Mouse (Mus musculus) mesoderm, embryonic 11.5 days (tissue): ENCODE measurements around the gene Syt1.

ENCODE experiments used
- DNase-seq: peaks from one replicate; pipeline ENCODE4 v3.0.0-alpha.2; 2012; ENCODE audit warnings: low read depth, low spot score

Gene Syt1

DNA sequence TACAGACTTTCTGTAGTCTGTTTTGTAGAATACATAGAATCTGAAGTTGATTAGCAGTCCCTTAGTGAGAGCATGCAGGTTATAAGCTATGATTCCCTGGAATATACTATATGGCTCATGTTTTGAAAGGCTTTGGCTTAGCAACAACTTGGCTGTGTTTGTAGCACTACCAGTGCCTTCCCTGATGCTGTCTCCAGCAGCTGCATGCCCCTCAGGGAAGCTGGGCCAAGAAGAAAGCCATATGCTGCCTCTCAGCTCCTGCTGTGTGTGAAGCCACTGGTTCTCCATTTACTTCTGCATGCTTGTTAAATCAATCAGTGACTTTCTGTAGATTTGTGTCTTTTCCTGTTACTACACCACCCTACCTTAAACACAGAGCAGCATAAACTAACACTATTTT is 245.2 kb downstream of the Syt1 start:
- no peak for DNase-seq

DNA sequence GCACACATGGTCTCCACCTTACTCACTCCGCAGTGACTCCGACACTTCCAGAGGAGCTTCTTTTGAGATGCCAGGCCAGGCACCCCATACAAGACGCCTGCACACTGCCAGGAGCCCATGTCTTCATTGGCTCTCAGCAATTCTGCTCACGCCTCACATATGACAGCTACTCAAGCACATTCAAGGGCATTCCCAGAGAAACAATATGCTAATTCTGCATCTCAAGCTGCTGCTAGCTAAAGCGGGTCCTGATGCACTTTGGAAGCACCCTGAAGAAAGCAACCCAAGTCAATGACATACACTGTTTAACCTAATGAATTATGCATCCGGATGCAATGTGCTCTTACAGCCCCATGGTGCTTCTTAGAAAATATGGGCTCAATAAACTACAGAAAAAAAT is 247.1 kb downstream of the Syt1 start:
- DNase-seq = no peak

DNA sequence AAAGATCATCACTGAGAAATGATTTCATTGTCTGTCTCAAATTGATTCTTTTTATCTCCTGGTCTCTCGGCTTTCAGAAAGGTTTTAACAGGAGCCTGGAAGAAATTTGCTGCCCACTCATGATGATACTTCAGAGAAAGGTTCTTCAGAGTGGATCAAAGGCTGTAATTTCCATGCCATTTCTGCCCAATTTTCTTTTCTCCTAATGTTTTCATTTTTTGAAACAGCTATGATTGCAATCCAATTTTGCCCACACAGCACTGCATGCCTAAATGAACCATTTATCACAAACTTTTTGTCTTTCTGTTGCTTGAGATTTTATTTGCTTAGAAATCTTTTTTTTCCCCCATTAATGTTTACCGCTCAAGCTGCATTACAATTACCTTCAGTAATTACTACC is 257.5 kb downstream of the Syt1 start:
- no peak for DNase-seq

DNA sequence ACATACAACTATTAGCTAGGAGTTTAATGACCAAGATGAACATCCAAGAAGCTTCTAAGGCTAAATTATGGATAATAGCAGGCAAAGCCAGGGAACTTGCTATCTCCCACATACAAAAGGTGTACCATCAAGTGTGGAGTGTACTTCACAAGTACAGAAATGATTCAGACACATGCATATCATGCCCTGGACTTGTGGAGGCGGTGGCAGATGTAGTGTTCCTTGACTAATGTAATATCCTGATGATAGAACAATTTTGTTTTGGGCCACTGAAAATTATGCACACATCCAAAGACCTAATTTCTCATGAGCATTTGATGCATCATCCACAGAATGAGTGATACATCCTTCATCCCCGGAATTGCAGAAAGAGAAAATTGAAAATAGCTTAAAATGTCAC is 267.0 kb downstream of the Syt1 start:
- no peak for DNase-seq

DNA sequence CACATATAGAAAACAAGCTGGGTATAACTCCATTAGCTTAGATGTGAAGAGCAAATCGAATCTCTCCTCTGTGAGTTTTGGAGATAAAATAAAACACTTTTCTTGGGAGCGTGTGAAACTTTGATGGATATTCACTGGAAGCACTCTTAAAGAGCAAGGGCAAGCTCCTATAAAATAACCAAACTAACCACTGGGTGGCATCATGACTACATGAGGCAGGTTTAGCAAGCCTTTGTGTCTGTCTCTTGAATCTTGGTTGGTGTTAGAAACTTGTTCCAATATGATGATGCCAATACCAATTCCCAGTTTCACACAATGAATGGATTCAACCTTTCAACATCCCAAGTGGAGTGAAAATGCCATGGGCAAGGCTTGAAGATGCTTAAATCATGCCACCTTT is 276.8 kb downstream of the Syt1 start:
- peak; percentile 48 for DNase-seq

DNA sequence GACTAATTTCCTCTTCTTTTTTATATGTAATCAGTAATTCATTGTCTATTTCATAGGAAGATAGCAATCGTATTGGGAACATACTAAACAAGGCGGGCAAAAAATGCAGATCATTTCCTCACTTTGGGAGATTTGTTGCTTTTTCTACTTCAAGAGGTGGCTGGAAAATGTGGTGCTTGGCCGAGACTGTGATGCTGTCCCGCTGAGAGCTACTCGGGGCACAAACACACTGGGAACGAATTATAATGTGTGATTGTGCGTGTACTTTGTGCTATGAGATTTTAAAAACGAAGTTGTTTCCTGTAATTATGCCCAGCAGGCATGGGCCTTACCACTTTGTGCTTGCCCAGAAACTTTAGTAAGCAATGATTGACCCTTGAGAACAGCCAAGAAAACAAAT is 281.8 kb downstream of the Syt1 start:
- DNase-seq = no peak

DNA sequence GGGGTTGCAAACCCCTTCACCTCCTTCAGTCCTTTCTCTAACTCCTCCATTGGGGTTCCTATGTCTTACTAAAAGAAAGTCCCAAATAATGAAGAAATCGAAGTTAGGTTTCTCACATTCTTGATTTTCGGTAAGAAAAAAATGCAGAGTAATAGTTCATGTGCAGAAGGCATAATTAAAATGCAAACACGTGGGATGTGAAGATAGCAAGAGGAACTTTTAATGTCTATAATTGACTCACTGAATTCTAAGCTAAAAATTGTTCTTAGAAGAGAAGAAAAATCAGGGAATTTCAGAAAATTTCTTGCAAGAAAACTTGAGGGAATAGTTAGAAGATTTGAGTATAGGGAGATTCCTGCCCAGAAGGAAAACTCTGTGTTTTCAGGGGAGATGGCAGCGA is 284.4 kb downstream of the Syt1 start:
- no peak for DNase-seq

DNA sequence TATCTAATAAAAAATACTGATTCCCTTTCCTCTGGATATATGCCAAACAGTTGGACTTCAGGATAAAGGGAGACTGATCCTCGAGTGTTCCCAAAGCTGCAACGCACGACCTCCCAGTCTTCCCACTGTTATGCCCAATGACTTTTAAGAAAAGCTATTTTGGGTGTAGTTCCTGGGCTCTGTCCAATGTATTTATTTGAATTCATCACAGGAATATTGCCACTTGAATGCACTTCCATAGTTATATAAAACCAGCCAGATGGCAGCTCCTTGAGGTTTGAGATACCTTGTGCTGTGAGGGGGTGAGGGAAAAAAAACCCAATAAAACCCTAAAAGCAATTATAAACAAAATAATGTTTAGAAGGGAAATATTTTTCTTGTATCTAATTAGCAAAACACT is 285.9 kb downstream of the Syt1 start:
- DNase-seq = no peak

DNA sequence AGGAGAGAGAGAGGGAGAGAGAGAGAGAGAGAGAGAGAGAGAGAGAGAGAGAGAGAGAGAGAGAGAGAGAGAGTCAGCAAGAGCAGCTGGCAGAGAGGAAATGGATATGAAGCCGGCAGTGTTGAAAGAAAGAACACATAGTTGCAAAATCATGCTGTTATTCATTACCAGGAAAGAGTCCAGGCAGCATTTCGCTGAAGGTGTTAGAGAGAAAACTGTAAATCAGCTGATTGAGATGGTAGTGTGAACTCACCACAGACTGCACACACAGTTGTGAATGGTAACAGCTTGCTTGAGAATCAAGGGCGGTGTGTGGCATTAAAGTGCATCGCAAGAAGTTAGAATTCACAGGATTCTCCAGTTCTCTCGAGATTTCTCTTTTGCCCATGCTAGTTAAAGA is 300.3 kb downstream of the Syt1 start:
- no peak for DNase-seq

DNA sequence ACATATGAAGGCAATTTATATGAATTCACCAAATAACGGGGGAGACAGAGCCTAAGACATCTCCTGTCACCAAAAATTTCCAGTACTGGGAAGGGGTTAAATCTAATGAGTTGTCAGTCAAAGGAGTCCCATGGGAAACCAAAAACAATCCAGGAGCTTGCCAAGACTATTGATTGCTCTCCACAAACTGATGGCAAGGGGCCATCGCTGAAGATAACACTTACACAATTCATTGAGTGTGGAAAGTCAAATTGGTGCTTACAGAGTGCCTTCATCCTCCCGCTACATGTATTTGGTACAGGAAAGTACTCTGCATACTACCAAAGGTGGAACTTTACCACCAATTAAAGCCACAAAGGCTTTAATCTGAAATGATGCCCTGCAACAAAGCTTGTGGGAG is 305.1 kb downstream of the Syt1 start:
- DNase-seq = no peak

DNA sequence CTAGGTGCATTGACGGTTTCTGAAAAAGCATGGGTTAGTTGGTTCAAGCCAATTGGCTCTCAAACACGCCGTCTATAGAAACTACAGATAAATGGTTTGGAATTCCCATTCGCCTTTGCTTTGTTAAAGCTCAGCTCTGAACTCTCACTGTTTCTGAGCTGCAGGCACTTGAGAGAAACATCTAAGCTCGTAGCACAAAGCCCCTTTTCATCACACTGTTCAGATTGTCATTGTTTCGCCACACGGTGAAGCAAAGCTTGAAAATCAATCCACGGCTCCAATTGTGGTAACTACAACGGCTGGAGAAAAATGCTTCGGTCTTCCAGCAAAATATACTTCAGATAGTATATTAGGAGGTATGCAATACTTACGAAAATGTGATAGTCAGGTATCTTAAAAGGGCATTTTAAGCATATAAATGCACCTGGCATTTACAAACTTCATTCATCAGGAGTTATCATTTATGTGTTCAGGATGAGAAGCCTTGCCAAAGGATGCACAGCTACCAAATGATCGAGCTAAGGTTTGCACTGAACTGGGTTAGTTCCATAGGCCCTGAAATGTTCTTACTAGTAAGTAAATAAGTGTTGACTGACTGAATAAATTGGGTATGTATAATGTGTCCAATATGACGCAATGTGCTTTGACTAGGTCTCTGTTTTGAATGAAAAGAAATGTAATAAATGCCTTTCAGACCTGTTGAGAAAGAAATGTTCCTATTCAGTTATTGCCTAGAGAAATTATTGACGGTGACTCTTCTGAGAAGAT is 309.2 kb downstream of the Syt1 start:
- peak; percentile 46 for DNase-seq

DNA sequence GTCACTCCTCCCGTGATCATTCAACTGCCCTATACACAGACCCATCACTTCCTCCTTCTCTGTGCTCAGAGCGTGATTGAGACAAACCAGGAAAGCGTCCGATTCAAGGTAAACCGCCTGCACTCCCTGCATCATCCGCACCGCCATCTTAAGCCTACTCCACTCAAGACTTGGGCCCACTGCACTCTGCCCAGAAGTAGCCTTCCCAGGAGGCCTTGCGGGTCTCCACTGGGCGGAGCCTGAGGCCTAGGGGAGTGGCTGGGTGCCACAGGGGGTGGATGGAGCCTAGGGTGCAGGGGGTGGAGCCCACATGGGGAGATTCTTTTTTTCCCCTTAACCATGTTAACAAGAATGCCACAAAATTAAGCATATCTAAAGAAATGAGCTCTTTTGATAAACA is 310.8 kb downstream of the Syt1 start, which contains the start of gene Gm5136:
TSS of gene Gm5136 (minus strand) at position 215 of the 400 bp plus-strand sequence.
- DNase-seq = no peak

DNA sequence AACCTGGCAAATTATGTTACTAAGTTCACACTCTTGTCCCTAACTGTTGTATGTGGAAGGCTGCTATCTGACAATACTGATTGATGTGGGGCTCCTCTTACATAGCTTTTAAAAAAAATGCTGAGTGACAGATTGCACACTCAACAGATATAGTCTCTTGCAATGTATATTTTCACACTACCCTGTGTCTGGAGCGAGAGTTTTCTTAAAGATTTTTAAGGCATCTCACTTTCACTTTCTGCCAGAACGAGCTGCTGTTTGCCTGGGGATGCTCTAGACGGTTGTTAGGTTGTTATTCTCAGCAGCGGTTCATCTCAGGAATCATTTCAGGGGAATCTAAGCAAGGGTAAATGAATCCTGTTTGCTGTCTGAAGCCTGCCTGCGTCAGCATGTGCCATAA is 313.7 kb downstream of the Syt1 start:
- DNase-seq = no peak

DNA sequence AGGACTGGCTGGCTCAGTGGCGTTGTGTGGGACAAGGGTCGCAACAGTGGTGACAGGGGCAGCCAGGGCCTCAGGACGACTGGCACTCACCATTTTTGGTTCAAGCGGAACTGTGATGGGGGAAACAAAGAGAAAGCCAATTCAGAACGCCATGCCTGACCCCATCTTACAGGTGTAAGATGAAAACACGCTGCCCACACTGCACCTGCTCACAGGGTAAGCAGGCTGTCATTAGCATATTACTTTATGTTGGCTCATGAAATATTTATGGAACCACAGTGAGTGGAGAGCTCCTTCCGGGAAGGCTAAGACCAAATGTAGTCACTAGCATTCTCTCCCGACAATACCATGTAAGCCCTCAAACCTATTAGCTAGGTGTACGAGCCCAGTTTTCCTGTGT is 319.8 kb downstream of the Syt1 start:
- no peak for DNase-seq

DNA sequence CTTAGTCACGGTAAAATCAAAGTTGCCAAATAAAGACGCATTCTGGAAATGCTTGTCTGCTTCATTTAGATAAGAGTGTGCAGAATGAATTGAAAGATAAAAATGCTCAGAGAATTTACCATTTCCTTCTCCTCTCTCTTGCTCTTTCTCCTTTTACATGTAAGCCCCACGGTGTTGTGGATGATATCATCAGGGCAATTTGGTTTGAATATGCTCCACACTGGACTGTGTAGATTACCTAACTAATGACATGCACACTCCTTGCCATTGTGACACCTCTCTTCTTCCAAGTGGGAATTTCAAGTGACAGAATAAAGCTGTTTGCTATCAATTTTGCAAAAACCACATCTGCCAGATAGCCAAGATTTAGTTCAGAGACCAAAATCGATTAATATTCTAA is 324.1 kb downstream of the Syt1 start:
- no peak for DNase-seq

DNA sequence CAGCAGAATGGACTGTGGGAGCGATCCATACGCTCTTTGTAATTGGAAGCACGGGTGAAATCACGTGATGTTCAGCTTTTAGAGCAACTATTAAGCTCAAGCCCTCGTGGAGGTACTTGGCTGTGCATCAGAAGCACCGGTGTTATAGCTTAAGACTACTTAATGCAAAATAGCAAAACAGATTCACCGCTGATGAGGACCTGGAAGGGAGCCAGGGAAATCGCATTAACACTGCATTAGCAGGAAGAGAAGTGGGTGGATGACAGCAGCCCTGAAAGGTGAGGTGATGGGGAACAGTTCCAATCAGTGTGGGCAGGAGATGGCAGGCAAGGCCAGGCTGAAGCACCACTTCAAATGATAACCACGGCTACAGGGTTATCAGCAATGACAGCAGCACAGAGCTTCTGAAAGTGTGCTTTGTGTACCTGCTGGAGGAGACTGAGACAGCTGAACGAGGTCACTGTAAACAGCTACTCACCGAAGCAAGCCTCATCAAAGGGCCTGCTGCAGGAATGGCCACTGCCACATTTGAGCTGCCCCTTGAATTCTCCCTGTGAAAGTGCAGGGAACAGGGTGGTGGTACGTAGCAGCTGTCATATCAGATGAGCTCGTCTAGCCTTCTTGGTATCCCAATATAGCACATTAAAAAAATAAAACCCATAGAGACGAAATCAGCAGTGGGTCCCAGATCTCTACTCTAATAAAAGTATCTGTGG is 330.9 kb downstream of the Syt1 start:
- no peak for DNase-seq

DNA sequence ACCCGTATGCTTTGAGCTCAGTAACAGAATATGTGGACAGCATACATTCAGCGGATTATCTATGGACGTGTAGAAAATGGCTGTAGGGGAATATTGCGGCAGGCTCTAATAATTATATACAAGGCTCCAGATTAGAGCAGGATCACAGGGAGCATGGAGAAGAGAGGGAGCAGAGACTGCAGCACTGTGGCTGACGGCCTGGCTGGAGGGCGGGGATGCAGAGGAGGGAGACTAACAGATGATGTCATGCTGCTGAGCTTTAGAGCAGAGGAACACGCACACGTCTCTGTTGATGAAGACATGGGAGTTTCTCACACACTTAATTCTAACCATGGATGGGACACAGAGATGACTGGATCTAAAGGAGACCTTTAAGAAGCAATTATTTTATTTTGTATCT is 333.7 kb downstream of the Syt1 start:
- DNase-seq = no peak

DNA sequence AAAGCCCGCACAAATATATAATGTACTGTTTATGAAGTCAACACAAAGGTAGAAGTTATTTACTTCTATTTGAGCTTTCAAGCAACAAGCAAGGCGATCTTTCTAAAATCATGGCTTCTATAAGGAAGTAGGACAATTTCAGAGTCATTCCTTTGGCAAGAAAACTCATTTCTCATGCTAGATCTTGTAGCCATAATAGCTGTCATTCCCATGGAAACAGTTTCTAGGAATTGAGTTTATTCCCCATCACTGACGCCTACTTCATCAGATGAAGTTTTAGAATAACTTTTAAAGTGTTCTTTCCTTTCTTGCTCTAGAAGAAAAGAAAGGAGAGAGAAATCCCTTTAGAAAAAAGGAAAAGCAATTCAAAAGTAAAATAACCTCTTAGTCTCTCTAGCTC is 341.8 kb downstream of the Syt1 start:
- no peak for DNase-seq

DNA sequence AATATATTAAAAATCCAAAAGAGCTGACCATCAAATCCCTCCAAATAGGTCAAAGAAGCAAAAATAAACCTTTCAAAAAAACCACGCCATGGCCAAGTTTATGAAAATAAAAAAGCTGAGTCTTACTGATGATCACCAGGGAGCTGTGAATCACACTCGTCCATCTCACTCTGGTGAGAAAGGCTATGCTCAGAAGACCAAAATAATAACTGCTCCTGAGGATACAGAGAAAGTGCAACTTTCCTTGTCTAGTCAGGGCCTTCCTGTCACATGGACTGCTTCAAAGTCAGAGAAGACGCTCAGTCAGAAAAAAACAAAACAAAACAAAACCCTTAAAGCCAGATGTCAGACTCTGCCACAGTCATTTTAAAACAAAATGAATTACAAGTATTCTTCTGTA is 350.5 kb downstream of the Syt1 start:
- no peak for DNase-seq

DNA sequence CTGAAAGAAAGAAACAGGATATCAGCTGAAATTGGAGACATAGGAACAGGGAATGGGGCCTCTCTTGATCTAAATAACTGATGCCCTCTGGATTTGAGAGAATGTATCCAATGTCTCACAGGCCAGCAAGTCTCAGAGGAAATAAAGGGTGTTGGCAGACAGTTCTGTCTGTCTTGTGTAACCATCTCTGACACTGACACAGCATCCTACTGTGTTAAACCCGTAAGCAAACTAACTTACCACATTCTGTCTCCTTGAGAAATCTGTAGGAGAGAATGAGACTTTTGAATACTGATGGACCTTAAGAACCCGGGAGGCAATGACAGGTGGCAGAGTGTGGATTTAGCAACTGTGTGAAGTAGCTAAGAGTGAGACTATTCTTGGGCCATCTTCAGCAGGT is 352.5 kb downstream of the Syt1 start:
- no peak for DNase-seq

DNA sequence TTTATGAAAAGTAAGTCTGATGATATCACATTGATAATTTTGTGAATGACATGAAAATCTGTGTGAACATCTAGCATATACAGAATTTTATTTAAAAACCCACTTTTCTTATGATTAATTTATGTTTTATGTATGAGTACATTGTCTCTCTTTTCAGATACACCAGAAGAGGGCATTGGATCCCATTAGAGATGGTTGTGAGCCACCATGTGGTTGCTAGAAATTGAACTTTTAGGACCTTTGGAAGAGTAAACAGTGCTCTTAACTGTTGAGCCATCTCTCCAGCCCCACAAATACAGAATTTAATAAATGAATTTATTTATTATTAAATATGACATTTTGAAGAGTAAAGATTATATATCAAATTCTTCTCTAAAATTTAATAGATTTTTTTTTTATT is 353.1 kb downstream of the Syt1 start:
- DNase-seq = no peak

DNA sequence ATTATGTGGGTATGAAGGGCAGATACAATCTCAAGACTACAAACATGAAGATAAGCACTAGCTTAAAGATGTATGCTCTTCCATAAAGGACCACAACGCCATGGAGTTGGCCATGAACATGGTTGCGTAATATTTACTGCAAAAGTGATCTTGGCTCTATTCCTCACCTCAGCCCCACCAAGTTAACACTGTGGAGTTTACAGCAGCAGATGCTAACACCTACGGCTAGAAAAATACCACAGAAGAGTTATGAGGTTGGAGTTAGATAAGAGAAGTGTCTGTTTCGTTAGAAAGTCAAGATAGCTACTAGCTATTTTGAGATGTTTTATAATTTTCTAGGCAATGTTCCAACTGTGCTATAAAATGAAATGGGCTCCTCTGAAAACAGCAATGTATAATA is 353.9 kb downstream of the Syt1 start:
- no peak for DNase-seq

DNA sequence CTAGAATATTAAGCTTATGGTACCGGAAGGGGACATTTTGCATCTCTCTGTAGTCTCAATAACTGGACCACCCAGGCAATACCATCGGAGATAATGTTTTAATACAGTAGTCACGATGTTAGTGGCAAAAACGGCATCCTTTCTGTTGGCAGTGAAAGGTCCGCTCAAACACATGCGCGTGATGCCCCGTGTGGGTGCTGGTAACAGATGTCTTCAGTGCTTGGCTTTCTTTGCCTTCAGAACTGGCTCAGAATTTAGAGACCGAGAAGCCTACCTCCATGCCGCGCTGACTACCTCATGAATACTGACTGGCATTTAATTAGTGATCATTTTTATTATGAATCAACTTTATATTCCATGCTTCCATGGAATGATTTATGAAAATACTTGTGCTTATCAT is 355.7 kb downstream of the Syt1 start:
- DNase-seq = no peak
